Mouse (Mus musculus) mouse embryonic stem cell (cell line): ENCODE measurements at regions not wholly inside any gene's neighbourhood (a gene's known extent, or its start where the extent isn't known, plus 50 kb on each side); places are given as distances from the start of the nearest gene placed in this dataset.

ENCODE experiments used
- in situ Hi-C, 2 experiments: fragments of 300-500 bp; cut with MboI; formaldehyde crosslinking; loops; 1 replicate in 1 of 2; 3 replicates in 1 of 2; pipeline ENCODE4 v1.14.3; 2019 to 2020; ENCODE audit warnings: low sequenced_read_pairs in 2 of 2, low pct_unique_long_range_greater_than_20kb in 1 of 2, mixed read lengths in 1 of 2; ENCODE audit not compliant: unreplicated experiment in 1 of 2

DNA sequence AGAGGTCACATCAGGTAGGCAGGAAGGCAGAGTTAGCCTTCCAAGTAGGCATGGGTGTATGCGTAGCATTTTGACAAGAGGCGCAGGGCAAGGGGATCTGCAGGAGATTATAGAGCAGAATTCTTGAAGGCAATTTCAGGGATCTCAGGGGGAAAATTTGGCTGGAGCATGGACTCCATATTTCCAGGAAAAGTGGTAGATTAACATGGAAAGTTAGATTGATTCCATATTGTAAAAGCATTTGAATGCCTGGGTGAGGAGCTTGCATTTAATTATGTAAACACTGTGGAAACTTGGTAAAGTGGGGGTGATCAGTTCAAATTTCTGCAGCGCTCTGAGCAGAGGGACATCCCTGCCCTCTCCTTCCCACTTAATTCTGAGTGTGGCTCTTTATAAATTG lies 146.7 kb downstream of the Pax3 start:
- in situ Hi-C loops, result no loop called here

DNA sequence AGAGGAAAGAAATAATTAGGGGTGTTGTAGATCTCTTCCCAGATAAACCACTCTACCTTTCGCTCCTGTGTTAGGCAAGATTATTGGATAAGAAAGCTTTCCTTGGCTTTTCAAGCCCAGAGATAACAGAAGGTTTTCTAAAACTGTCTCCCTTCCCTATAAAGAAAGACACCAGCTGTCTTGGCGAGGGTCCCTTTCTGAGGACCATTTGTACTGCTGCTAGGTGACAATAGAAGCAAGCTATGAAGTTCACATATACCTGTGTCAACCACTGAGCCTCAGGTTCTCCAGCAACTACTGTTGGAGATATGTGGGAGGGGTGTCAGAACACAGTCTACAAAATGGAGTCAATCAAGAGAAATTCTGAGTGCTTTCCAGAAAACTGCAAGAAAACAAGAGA lies 164.6 kb downstream of the Pax3 start:
- in situ Hi-C loops, result no loop called here

DNA sequence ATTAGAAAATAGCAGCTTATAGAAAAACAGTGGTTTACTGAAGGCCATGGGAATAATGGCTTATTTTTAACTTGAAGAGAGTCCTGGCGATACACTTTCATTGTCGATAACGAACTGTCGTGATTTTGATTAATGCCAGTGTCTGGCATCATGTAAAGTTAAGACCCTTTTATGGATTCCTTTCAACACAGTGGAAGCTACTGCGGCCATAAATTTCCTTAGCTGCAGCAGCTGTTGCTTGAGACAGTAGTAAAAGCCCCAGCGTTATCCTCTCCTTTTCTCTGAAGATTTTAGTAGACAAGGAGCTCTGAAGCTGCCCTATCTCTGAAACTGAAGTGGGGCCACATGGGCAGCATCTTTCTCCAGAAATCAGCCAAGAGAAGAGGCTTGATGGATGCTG lies 175.2 kb downstream of the Pax3 start:
- in situ Hi-C loops, result no loop called here

DNA sequence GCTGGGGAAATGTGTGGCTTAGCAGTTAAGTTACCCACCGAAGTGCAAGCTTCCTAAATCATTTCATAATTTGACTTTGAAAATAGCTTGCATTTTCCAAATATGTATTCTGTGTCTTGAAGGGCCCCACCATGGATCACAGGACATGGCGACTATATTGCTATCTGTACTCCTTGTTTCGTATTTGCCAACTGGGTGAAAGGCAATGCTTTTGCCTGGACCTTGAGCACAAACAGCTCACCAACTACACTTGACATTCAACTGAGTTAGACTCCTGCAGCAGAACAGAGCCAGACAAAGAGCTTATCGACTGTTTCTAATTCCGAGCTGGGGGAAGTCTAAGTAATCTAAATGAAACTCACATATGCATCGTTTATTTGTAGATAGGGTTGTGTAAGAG lies 175.9 kb downstream of the Pax3 start:
- in situ Hi-C loops, result no loop called here

DNA sequence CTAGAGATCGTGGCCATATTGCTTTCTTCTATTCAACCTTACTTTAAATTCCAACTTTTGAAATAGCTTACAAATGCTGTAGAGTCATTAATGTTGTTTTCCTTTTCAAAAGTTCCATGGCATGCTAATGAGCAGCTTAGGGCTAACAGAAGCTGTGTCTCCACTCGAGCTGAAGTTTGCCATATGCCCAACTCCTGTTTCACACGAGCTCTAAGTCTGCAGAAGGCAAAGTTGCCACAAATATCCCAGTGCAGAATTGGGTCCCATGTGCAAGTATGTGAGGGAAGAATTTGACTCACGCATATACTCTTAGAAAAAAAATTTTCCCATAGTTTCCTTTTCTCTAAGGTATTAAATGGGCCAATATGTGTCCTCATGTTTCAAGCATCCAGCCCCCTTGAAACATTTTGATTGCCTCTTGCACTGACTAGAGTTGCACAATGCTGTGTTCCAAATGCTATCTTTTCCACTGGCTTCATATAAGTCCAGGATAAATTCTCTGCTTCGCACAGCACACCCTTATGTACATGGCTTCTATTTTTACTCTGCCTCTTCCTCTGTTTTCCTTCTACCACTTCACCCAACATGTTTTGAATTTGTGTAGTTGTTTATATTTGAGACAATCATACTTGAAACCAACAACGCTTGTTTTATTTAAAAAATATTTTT lies 178.9 kb downstream of the Pax3 start:
- in situ Hi-C loops, result no loop called here

DNA sequence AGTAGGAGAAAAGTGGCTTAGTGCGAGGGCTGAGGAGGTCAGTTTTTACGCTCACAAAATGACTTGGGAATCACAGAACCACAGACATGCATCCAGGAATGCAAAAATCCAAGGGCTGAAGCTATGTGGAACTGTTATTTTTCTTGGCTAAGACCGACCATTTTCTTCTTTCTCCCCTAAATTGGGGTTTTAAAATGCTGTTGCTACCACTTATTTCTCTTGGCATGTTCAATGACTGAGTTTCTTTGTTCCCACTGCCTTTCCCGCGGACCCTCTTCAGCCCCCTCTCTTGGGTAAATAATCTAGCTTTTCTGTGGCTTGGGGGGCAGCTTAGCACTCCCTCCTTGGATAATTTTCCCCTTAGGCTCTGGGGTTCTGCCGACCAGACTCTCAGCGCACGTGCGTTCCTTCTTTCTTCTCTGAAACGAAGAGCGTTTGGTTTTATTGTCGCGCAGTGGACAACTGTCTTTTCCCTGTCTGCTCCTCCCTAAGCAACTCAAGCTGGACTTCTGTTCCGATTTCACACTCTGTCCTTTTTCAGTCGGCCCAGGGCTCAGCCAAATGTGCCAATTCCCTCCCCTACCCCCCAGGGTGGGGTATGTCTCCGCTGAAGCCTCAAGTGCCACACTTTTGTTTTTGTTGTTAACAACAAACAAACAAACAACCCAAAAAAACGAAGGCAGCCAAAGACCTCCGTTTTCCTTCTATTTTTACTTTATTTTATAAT lies 180.2 kb downstream of the Pax3 start:
- in situ Hi-C loops, result no loop called here

DNA sequence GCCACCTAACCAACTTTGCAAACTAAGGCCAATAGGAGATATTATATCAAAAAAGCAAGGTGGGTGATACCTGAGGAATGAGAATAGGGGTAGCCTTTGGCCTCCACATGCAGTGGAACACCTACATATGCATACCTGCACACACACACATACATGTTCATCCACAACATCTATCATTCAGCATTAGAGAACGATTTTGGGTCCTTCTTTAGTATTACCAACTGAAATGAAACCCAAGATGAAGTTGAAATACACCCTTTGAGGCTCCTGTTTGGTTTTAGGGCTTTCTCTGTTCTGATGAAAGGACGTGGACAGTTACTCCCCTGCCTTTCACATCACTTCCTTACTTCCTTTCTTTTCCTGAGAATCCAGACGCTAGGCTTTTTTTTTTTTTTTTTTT lies 180.9 kb downstream of the Pax3 start:
- in situ Hi-C loops, result no loop called here

DNA sequence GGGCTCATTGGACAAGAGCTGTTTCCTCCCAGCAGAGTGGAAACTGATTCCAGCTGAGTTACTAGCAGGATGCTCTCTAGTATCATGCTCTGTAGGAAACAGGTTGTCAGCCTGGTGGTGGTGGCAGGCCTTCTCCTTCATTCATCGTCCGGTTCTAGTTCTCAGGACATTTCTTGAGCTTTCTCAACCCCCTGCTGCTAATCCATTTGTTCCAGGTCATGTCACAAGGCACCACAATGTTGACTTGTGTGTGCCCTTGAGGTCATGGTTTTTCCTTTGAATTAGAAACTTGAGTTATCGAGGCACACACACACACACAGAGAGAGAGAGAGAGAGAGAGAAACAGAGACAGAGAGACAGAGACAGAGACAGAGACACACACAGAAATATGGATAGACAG lies 183.5 kb downstream of the Pax3 start:
- in situ Hi-C loops, result no loop called here

DNA sequence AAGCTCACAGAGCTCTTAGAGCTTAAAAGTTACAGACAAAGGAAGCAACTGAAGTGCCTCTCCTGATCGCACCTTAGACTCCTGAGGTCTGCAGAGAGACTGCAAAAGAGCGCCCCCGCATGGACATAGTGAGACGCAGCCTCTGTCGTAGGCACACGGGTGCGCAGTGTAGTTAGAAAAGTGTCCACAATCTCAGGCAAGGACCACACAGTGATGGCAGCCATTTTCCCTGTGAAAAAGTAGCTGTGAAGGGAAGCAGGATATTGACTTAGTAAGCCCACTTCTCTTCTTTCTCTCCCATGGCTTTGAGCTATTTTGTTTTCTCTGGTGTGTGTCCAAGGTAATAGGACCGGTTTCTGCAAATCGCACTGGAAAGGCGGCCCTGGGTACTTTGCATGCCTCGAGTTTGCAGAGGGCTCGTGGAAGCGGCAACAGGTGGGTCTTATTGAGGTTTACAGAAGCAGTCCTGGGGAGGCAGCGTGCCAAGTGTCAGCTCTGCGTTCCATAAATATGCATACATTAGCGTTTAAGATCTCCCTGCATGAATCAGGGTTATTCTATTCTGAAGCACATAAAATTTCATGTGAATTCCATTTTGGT lies 188.0 kb downstream of the Pax3 start:
- in situ Hi-C loops, result no loop called here

DNA sequence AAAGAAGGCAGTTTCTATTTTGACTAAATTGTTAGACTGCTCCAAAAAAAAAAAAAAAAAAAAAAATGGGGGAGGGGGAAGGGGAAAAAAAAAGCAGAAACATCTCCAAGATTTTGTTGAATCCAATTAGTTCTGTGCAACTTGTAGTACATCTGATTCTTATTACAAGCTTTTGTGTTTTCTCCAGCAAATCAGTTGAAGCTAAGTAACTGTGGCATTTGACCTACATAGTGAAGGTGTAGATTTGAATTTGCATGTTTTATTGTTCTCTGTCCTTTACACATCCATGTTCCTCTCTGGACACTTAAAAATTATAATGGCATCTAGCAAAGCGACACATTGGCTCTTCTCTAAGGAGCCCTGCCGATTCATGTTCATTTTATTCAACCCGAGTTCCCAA lies 192.6 kb downstream of the Pax3 start:
- in situ Hi-C loops, result no loop called here

DNA sequence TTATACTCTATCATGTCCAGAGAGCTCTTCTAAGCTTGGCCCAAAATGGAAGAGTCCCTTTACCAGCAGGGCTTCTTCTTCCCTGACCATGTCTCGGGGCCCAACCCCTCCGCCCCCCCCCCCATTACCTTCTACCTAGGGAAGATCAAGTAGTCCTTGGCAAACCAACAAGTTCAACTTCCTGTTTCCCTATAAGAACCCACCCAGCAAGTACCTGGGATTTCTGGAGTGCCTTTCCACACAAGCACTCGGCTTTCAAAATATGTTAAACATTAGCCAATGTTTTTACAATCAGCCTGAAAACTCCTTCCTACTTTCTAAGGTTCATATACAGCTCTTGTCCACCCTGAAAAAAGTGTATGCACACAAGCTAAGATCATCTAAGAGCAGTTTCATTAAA lies 198.2 kb downstream of the Pax3 start:
- in situ Hi-C loops, result loop anchor here in 1 of 2 experiments (25.0 kb wide), 1 partner anchor 414 kb away; no protein-coding TSS in a partner anchor

DNA sequence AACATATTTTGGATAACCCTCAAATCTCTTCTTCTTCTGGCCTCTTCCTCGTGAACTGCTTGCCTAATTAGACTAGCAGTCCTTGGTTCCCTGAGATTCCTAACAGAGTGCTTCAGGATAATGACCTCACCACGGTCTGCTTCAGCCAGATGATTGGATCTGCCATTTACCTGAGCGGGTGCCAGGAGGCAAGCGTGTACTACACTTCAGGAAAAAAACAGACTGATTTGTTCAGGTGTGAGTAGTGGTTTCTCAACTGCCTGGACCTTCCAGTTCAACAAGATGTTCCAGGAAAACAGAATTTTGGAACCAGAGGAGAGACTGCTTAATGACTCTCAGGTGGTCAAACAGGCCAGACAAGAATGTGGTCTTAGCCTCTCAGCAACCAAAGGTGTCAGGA lies 215.4 kb downstream of the Pax3 start:
- in situ Hi-C loops, result loop anchor here in 1 of 2 experiments (25.0 kb wide), 1 partner anchor 431 kb away; no protein-coding TSS in a partner anchor

DNA sequence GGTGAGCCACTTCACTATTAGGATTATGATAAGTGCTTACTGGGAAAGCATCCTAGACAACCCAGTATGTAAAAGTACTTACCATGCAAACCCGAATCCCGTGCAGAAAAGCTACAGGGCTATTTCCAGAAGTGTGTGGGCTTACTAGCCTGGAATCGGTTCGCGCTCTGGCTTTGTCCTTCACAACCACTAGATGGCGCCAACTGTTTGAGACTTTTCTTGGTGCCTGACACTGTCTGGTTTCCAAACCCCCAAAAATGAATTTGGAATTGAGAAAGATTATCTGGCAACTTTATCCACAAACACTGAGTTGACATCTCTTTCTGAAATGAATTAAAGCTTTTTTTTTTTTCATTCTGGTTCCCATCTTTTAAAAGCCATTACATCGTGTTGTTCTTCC lies 218.2 kb downstream of the Pax3 start:
- in situ Hi-C loops, result loop anchor here in 1 of 2 experiments (25.0 kb wide), 1 partner anchor 434 kb away; no protein-coding TSS in a partner anchor

DNA sequence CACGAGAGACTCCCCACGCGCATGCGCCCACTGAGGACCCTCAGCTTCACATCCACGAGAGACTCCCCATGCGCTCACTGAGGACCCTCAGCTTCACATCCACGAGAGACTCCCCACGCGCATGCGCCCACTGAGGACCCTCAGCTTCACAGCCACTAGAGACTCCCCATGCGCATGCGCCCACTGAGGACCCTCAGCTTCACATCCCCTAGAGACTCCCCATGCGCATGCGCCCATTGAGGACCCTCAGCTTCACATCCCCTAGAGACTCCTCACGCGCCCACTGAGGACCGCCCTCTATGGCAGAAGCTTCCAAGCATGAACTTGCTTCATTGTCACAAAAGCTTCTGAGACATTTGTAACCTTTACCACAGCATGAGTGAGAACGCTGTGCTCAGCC lies 221.0 kb downstream of the Pax3 start:
- in situ Hi-C loops, result loop anchor here in 1 of 2 experiments (25.0 kb wide), 1 partner anchor 436 kb away; no protein-coding TSS in a partner anchor

DNA sequence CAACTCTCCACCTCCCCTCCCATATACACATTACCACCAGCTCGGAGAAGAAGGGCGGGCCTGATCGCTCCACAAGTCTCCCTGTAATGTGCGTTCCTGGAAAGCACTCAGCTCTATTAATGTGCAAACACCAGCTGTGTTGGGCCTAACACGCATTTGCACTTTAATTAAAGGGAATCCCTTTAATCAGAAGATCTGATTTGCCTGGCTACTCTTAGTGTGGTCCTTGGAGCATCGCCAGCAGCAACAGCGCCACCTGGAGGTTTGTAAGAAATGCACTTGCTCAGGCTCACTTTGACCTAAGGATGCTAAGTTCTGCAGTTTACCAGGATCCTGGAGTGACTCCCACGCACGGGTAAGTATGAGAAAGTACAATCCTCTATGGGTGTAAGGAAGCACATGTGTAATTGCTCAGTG lies 224.6 kb downstream of the Pax3 start:
- in situ Hi-C loops, result no loop called here

DNA sequence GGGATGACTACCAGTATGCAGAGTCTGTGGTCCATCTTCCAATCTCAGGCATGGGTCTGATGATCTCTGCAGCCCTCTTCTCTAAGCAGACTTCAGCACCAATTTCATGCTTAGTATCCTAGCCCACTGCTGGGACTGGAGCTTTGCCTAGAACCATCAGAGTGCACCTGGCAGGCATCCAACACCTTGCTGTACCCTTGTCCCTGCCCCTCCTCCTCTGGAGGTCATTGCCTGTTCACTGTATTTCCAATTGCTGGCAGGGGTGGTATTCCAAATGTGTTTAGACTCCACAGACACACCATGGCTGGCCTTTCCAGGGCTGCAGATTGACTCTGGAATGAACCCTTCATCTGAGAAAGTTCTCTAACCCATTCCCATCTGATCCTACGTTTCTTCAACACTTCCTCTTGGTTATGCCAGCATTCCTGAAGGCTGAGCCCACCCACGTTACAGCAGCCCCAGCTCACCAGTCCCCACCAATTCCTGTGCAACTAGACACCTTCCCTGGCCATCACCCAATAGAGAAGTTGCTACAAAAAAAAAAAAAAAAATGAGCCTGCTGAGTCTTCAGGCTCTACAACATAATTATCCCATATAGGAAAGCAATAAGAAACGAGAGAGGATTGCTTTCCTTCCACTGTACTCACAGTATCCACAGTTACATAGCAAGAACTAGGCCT lies 232.1 kb downstream of the Pax3 start:
- in situ Hi-C loops, result no loop called here

DNA sequence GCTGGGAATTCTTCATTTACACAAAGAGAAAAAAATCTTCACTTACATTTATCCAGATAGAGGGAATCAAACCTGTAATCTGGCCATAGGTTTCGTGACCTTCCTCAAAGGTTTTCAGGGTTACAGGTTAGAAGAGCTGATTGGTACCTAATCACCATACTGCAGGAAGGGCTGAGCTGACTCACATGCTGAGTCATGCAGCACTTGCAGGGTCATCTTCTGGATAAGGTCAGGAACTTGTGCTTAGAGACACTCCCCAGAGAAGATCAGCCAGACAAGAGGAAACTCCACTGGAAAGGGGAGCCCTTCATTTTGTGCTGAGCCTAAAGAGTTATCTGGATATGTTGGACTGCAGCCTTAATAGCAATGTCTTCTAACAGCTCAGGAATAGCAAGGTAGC lies 237.6 kb downstream of the Pax3 start:
- in situ Hi-C loops, result no loop called here

DNA sequence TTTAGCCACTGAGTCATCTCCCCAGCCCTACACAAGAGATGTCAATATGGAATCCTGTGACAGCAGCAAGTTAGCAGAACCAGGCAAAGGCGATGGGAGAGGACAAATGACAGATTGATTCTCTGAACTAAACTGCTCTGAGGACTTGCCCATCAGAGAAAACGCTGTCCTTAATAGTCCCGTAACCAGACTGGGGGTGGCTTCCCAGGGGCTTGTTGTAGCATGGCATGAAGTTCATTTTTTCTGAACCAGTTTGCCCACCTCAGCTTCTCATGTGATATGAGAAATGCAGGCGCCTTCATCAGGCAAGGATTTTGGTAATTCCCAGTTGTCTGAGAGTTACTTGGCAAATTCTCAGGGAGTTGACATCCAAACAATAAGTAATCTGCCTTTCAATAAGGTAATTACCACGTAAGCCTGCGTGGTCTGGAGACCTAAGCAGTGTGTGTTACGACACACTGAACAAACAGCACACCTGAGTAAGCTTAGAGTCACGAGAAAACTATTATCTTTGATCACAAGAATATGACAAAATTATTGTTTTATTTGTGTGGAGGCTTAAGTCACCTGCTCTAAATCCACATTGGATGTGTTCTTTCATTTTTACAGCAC lies 239.7 kb downstream of the Pax3 start:
- in situ Hi-C loops, result no loop called here

DNA sequence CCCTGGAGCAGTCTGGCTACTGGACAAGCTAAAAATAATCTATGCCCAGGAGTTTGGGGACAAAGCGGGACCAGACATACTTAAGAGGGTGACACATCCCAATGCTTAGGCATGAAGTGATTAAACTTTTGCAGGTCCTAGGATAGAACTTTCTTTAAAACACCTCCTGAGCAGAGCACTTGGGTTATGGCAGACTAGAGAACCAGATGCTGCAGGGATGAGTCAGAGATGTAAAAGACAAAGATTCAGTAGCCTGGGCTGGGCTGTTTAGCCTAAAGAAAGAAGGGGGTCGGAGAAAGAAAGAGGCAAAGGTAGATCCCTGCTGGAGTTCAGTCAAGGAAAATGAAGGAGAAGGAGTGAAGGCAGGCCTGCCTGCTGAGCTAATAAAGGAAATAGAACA lies 249.0 kb downstream of the Pax3 start:
- in situ Hi-C loops, result no loop called here
